Mouse (Mus musculus): ENCODE data around the gene Stk33. TPM values are rescaled to one million over a fixed set of nuclear protein-coding genes. Genes with fewer than 3 reads are reported as not detected.

The Stk33 gene
- polyA plus RNA-seq, 1 experiment from 2014 or later, result 5.0 TPM

DNA sequence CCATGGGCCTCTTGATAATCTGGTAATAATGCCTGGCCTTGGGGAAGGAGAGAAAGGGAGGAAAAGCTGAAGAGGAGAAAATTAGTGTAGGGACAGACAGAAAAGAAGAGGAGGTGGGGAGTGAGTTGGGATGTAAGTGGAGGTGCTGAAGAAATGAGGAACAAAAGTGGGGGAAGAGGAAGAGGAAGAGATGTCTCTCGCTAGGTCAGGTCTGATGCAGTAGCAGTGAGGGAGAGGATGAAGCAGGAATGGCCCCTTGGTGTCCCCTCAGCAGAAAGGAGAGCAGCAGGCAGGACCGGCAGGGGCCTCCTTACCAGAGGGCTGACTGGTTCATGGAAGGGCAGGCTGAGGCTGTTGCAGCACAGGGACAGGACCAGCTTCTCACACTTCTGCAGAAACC, 16.9 kb upstream of the Stk33 start:
- ATAC-seq (ENCODE audit: low read depth), result no peak
- no peak overlapping the region for H3K4me2 ChIP-seq (ENCODE audit: low read depth, low read length)
- WGBS, result 61% methylated on average over 2 of the region's 2 CpGs
- no peak overlapping the region for H3K4me3 ChIP-seq (ENCODE audit: low read length)
- H3K27ac ChIP-seq (ENCODE audit: low read length), result no peak overlapping the region
- H3K9me3 ChIP-seq (ENCODE audit: control insufficient read depth, low read length), result no peaks in the 10 kb centered on the region
- H3K9ac ChIP-seq (ENCODE audit: low read length), result no peak overlapping the region
- H3K36me3 ChIP-seq (ENCODE audit: control insufficient read depth, insufficient read depth, low read length), result no peaks in the 10 kb centered on the region
- no peaks in the 10 kb centered on the region for H3K4me1 ChIP-seq (replicated peaks; ENCODE audit: control insufficient read depth, insufficient read depth, low read length)
- no peaks in the 10 kb centered on the region for H3K27me3 ChIP-seq (ENCODE audit: control insufficient read depth, insufficient read depth, low read depth, low read length)

GRCm38 (mm10) chr7:109454856-109455255, 16.0 kb upstream of the Stk33 start:
- H3K36me3 ChIP-seq (ENCODE audit: control insufficient read depth, insufficient read depth, low read length), result no peaks in the 10 kb centered on the region
- H3K9me3 ChIP-seq (ENCODE audit: control insufficient read depth, low read length), result no peaks in the 10 kb centered on the region
- H3K4me1 ChIP-seq (replicated peaks; ENCODE audit: control insufficient read depth, insufficient read depth, low read length), result no peaks in the 10 kb centered on the region
- no peak overlapping the region for H3K4me3 ChIP-seq (ENCODE audit: low read length)
- H3K27me3 ChIP-seq (ENCODE audit: control insufficient read depth, insufficient read depth, low read depth, low read length), result no peaks in the 10 kb centered on the region
- H3K9ac ChIP-seq (ENCODE audit: low read length), result no peak overlapping the region
- no peak for ATAC-seq (ENCODE audit: low read depth)
- no peak overlapping the region for H3K27ac ChIP-seq (ENCODE audit: low read length)
- 85% methylated on average over 9 of the region's 9 CpGs for WGBS
- no peak overlapping the region for H3K4me2 ChIP-seq (ENCODE audit: low read depth, low read length)

GRCm38 (mm10) chr7:109448060-109448459, 9.2 kb upstream of the Stk33 start:
- Histone ChIP-seq H3K9me3 (ENCODE audit: control insufficient read depth, low read length) (no peaks in the 10 kb centered on the region), H3K36me3 (ENCODE audit: control insufficient read depth, insufficient read depth, low read length) (no peaks in the 10 kb centered on the region), H3K27ac (ENCODE audit: low read length) (no peak overlapping the region), H3K9ac (ENCODE audit: low read length) (no peak overlapping the region), H3K4me1 (replicated peaks; ENCODE audit: control insufficient read depth, insufficient read depth, low read length) (no peaks in the 10 kb centered on the region), H3K27me3 (ENCODE audit: control insufficient read depth, insufficient read depth, low read depth, low read length) (no peaks in the 10 kb centered on the region), H3K4me3 (ENCODE audit: low read length) (no peak overlapping the region), H3K4me2 (ENCODE audit: low read depth, low read length) (no peak overlapping the region)
- ATAC-seq (ENCODE audit: low read depth), result no peak
- WGBS, result 61% methylated on average over 2 of the region's 2 CpGs

GRCm38 (mm10) chr7:109445012-109445411, 6.1 kb upstream of the Stk33 start:
- no peaks in the 10 kb centered on the region for H3K36me3 ChIP-seq (ENCODE audit: control insufficient read depth, insufficient read depth, low read length)
- ATAC-seq (ENCODE audit: low read depth), result no peak
- peaks cover 4% of the 10 kb centered on the region; the same call in 1 of the 2 replicates for H3K4me1 ChIP-seq (replicated peaks; ENCODE audit: control insufficient read depth, insufficient read depth, low read length)
- WGBS, result 5% methylated on average over 6 of the region's 6 CpGs
- H3K27me3 ChIP-seq (ENCODE audit: control insufficient read depth, insufficient read depth, low read depth, low read length), result peaks cover 2% of the 10 kb centered on the region
- H3K9me3 ChIP-seq (ENCODE audit: control insufficient read depth, low read length), result no peaks in the 10 kb centered on the region
- no peak overlapping the region for H3K27ac ChIP-seq (ENCODE audit: low read length)
- H3K9ac ChIP-seq (ENCODE audit: low read length), result no peak overlapping the region
- H3K4me2 ChIP-seq (ENCODE audit: low read depth, low read length), result no peak overlapping the region
- no peak overlapping the region for H3K4me3 ChIP-seq (ENCODE audit: low read length)

- H3K27me3 ChIP-seq (ENCODE audit: control insufficient read depth, insufficient read depth, low read depth, low read length), result peaks cover 20% of the 10 kb centered on the region
- no peaks in the 10 kb centered on the region for H3K9me3 ChIP-seq (ENCODE audit: control insufficient read depth, low read length)
- no peak overlapping the region for H3K4me3 ChIP-seq (ENCODE audit: low read length)
- peak; percentile 42; the same call in 1 of the 2 replicates for ATAC-seq (ENCODE audit: low read depth)
- H3K4me2 ChIP-seq (ENCODE audit: low read depth, low read length), result no peak overlapping the region
- no peak overlapping the region for H3K27ac ChIP-seq (ENCODE audit: low read length)
- no peaks in the 10 kb centered on the region for H3K36me3 ChIP-seq (ENCODE audit: control insufficient read depth, insufficient read depth, low read length)
- no peak overlapping the region for H3K9ac ChIP-seq (ENCODE audit: low read length)
- WGBS, result 36% methylated on average over 5 of the region's 5 CpGs
- H3K4me1 ChIP-seq (replicated peaks; ENCODE audit: control insufficient read depth, insufficient read depth, low read length), result peaks cover 15% of the 10 kb centered on the region; the same call in 1 of the 2 replicates
Observed at GRCm38 (mm10) chr7:109442739-109443138, 3.9 kb upstream of the Stk33 start.

GRCm38 (mm10) chr7:109440697-109441269, 1.9 kb upstream of the Stk33 start:
- WGBS, result 75% methylated on average over 9 of the region's 9 CpGs
- H3K27me3 ChIP-seq (ENCODE audit: control insufficient read depth, insufficient read depth, low read depth, low read length), result peaks cover 24% of the 10 kb centered on the region

GRCm38 (mm10) chr7:109424422-109425159, 14.3 kb downstream of the Stk33 start:
- 36% methylated on average over 3 of the region's 3 CpGs for WGBS
- H3K4me3 ChIP-seq (ENCODE audit: low read length), result no peak overlapping the region
- no peaks in the 10 kb centered on the region for H3K27me3 ChIP-seq (ENCODE audit: control insufficient read depth, insufficient read depth, low read depth, low read length)
- no peak overlapping the region for H3K9ac ChIP-seq (ENCODE audit: low read length)
- no peak for ATAC-seq (ENCODE audit: low read depth)
- no peaks in the 10 kb centered on the region for H3K36me3 ChIP-seq (ENCODE audit: control insufficient read depth, insufficient read depth, low read length)
- H3K4me1 ChIP-seq (replicated peaks; ENCODE audit: control insufficient read depth, insufficient read depth, low read length), result no peaks in the 10 kb centered on the region
- no peaks in the 10 kb centered on the region for H3K9me3 ChIP-seq (ENCODE audit: control insufficient read depth, low read length)
- H3K27ac ChIP-seq (ENCODE audit: low read length), result no peak overlapping the region
- no peak overlapping the region for H3K4me2 ChIP-seq (ENCODE audit: low read depth, low read length)

More at GRCm38 (mm10) chr7:109440697-109441269, 1.9 kb upstream of the Stk33 start:
- no peak for ATAC-seq (ENCODE audit: low read depth)
- Histone ChIP-seq H3K4me2 (ENCODE audit: low read depth, low read length) (no peak overlapping the region), H3K9ac (ENCODE audit: low read length) (no peak overlapping the region), H3K4me3 (ENCODE audit: low read length) (no peak overlapping the region), H3K27ac (ENCODE audit: low read length) (no peak overlapping the region), H3K4me1 (replicated peaks; ENCODE audit: control insufficient read depth, insufficient read depth, low read length) (peaks cover 15% of the 10 kb centered on the region; the same call in 1 of the 2 replicates), H3K36me3 (ENCODE audit: control insufficient read depth, insufficient read depth, low read length) (no peaks in the 10 kb centered on the region), H3K9me3 (ENCODE audit: control insufficient read depth, low read length) (no peaks in the 10 kb centered on the region)

GRCm38 (mm10) chr7:109422803-109423202, 16.1 kb downstream of the Stk33 start:
- Histone ChIP-seq H3K9me3 (ENCODE audit: control insufficient read depth, low read length) (no peaks in the 10 kb centered on the region), H3K27me3 (ENCODE audit: control insufficient read depth, insufficient read depth, low read depth, low read length) (no peaks in the 10 kb centered on the region), H3K9ac (ENCODE audit: low read length) (no peak overlapping the region), H3K4me1 (replicated peaks; ENCODE audit: control insufficient read depth, insufficient read depth, low read length) (no peaks in the 10 kb centered on the region), H3K36me3 (ENCODE audit: control insufficient read depth, insufficient read depth, low read length) (no peaks in the 10 kb centered on the region), H3K27ac (ENCODE audit: low read length) (no peak overlapping the region), H3K4me2 (ENCODE audit: low read depth, low read length) (no peak overlapping the region), H3K4me3 (ENCODE audit: low read length) (no peak overlapping the region)
- WGBS, result 75% methylated on average over 8 of the region's 8 CpGs
- ATAC-seq (ENCODE audit: low read depth), result no peak

GRCm38 (mm10) chr7:109405491-109405890, 33.4 kb downstream of the Stk33 start:
- Histone ChIP-seq H3K4me2 (ENCODE audit: low read depth, low read length) (no peak overlapping the region), H3K9me3 (ENCODE audit: control insufficient read depth, low read length) (no peaks in the 10 kb centered on the region), H3K36me3 (ENCODE audit: control insufficient read depth, insufficient read depth, low read length) (no peaks in the 10 kb centered on the region), H3K4me3 (ENCODE audit: low read length) (no peak overlapping the region), H3K4me1 (replicated peaks; ENCODE audit: control insufficient read depth, insufficient read depth, low read length) (no peaks in the 10 kb centered on the region), H3K9ac (ENCODE audit: low read length) (no peak overlapping the region), H3K27ac (ENCODE audit: low read length) (no peak overlapping the region), H3K27me3 (ENCODE audit: control insufficient read depth, insufficient read depth, low read depth, low read length) (no peaks in the 10 kb centered on the region)
- no peak for ATAC-seq (ENCODE audit: low read depth)
- 64% methylated on average over 7 of the region's 7 CpGs for WGBS

Data from lung, embryonic 16.5 days (tissue).